Mouse (Mus musculus): ENCODE measurements at regions not wholly inside any gene's neighbourhood (a gene's known extent, or its start where the extent isn't known, plus 50 kb on each side); places are given as distances from the start of the nearest gene placed in this dataset.
A peak's percentile ranks its signal among the peaks of the same experiment; 100 is the strongest.

GRCm38 (mm10) chr8:34355059-34355458 is 243.5 kb upstream of the Gm10131 start:
- in situ Hi-C loops (cut with MboI; ENCODE audit: low sequenced_read_pairs in 2 of 2, unreplicated experiment in 2 of 2) = no loop called here
- DNase-seq (ENCODE audit: low read depth, low spot score) = no peak
- H3K36me3 ChIP-seq (ENCODE audit: control insufficient read depth, insufficient read depth, low read length, poor library complexity, severe bottlenecking) = no peaks in the 10 kb centered on the region
- no peak overlapping the region for H3K9ac ChIP-seq (ENCODE audit: insufficient read depth, low read depth, low read length, poor library complexity, severe bottlenecking)
- no peak overlapping the region for H3K4me3 ChIP-seq (ENCODE audit: insufficient read depth in 1 of 2, low read depth in 1 of 2, low read length in 2 of 2, poor library complexity in 1 of 2, severe bottlenecking in 1 of 2)
- no peaks in the 10 kb centered on the region for H3K4me1 ChIP-seq (ENCODE audit: control insufficient read depth in 2 of 2, insufficient read depth in 2 of 2, low read length in 2 of 2, poor library complexity in 1 of 2)
- no peak overlapping the region for H3K27ac ChIP-seq (ENCODE audit: insufficient read depth, low read depth, low read length, poor library complexity, severe bottlenecking)
- no peaks in the 10 kb centered on the region for H3K9me3 ChIP-seq (ENCODE audit: control insufficient read depth, insufficient read depth, low read depth, low read length)
- TF ChIP-seq ZC3H11A (IDR thresholded peaks at IDR 0.05; ENCODE audit: borderline replicate concordance, low read depth, low read length) = no peak
- TF ChIP-seq ZNF384 (IDR thresholded peaks at IDR 0.05; ENCODE audit: low read depth, low read length) = no peak

DNA sequence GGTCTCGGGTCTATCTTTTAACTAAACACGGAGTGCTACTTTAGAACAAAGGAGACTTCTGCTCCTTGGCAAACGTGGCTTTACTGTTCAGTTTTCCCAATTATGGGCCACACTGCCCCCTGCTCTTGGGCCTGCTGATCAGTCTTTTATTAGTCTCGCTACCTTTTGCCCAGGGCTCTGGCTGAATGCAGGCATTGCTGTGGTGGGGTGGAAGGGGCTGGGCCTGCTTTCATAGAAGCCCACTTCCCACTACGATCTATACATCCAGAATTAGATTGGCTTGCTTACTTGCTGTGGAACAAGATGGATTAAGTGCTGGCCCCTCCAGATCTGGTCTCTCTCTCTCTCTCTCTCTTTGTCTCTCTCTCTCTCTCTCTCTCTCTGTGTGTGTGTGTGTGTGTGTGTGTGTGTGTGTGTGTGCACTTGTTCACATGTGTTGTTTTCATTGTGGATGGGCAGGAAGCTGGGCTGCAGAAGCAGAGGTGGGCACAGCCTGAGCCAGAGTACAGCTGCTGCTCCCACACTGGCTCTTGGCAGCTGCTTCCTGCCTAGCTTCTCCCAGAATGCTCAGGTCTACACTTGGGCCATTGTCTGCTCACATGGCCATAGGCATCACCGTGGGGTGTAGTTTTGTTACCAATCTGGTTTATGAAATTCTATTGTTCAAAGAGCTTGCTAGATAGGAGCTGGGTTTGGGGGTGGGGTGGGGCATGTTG is 241.8 kb upstream of the Gm10131 start:
- DNase-seq (ENCODE audit: low read depth, low spot score) = no peak
- Histone ChIP-seq H3K36me3 (ENCODE audit: control insufficient read depth, insufficient read depth, low read length, poor library complexity, severe bottlenecking) (no peaks in the 10 kb centered on the region), H3K27ac (ENCODE audit: insufficient read depth, low read depth, low read length, poor library complexity, severe bottlenecking) (no peak overlapping the region), H3K4me1 (ENCODE audit: control insufficient read depth in 2 of 2, insufficient read depth in 2 of 2, low read length in 2 of 2, poor library complexity in 1 of 2) (no peaks in the 10 kb centered on the region), H3K9ac (ENCODE audit: insufficient read depth, low read depth, low read length, poor library complexity, severe bottlenecking) (no peak overlapping the region), H3K4me3 (ENCODE audit: insufficient read depth in 1 of 2, low read depth in 1 of 2, low read length in 2 of 2, poor library complexity in 1 of 2, severe bottlenecking in 1 of 2) (no peak overlapping the region), H3K9me3 (ENCODE audit: control insufficient read depth, insufficient read depth, low read depth, low read length) (no peaks in the 10 kb centered on the region)
- in situ Hi-C loops (cut with MboI; ENCODE audit: low sequenced_read_pairs in 2 of 2, unreplicated experiment in 2 of 2) = no loop called here
- TF ChIP-seq HCFC1 (IDR thresholded peaks at IDR 0.05; ENCODE audit: borderline replicate concordance, insufficient read depth, low read length) = no peak
- no peak for TF ChIP-seq CHD2 (IDR thresholded peaks at IDR 0.05; ENCODE audit: low read depth, low read length)
- no peak for TF ChIP-seq MAFK (IDR thresholded peaks at IDR 0.05; ENCODE audit: insufficient read depth, low read depth, low read length)
- TF ChIP-seq ZC3H11A (IDR thresholded peaks at IDR 0.05; ENCODE audit: borderline replicate concordance, low read depth, low read length) = no peak
- no peak for TF ChIP-seq ZNF384 (IDR thresholded peaks at IDR 0.05; ENCODE audit: low read depth, low read length)

DNA sequence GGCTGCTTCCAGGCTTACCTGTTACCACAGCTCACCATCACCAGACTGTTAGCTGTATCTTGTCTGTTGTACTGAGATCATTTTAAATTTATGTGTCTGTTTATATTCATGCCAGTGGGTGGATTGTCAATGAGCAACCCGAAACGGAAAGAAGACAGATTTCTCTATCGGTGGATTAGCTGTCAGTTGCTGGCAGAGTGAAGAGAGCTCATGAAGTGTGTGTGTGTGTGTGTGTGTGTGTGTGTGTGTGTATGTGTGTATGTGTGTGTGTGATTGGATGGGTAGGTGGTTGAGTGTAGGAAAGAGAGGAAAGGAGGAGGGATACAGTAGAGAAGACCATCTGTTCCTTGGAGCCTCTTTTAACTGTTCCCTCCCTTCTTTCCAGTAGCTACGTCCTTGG is 223.3 kb upstream of the Gm10131 start:
- in situ Hi-C loops (cut with MboI; ENCODE audit: low sequenced_read_pairs in 2 of 2, unreplicated experiment in 2 of 2) = no loop called here
- no peaks in the 10 kb centered on the region for H3K4me1 ChIP-seq (ENCODE audit: control insufficient read depth in 2 of 2, insufficient read depth in 2 of 2, low read length in 2 of 2, poor library complexity in 1 of 2)
- TF ChIP-seq MAFK (IDR thresholded peaks at IDR 0.05; ENCODE audit: insufficient read depth, low read depth, low read length) = no peak
- no peak for TF ChIP-seq HCFC1 (IDR thresholded peaks at IDR 0.05; ENCODE audit: borderline replicate concordance, insufficient read depth, low read length)
- no peak for TF ChIP-seq ZNF384 (IDR thresholded peaks at IDR 0.05; ENCODE audit: low read depth, low read length)
- no peak for TF ChIP-seq ZC3H11A (IDR thresholded peaks at IDR 0.05; ENCODE audit: borderline replicate concordance, low read depth, low read length)
- TF ChIP-seq CHD2 (IDR thresholded peaks at IDR 0.05; ENCODE audit: low read depth, low read length) = no peak
- H3K27ac ChIP-seq (ENCODE audit: insufficient read depth, low read depth, low read length, poor library complexity, severe bottlenecking) = no peak overlapping the region
- no peak overlapping the region for H3K9ac ChIP-seq (ENCODE audit: insufficient read depth, low read depth, low read length, poor library complexity, severe bottlenecking)
- no peaks in the 10 kb centered on the region for H3K9me3 ChIP-seq (ENCODE audit: control insufficient read depth, insufficient read depth, low read depth, low read length)
- DNase-seq (ENCODE audit: low read depth, low spot score) = no peak
- no peak overlapping the region for H3K4me3 ChIP-seq (ENCODE audit: insufficient read depth in 1 of 2, low read depth in 1 of 2, low read length in 2 of 2, poor library complexity in 1 of 2, severe bottlenecking in 1 of 2)
- no peaks in the 10 kb centered on the region for H3K36me3 ChIP-seq (ENCODE audit: control insufficient read depth, insufficient read depth, low read length, poor library complexity, severe bottlenecking)

GRCm38 (mm10) chr8:34331673-34332072 is 220.1 kb upstream of the Gm10131 start:
- TF ChIP-seq ZC3H11A (IDR thresholded peaks at IDR 0.05; ENCODE audit: borderline replicate concordance, low read depth, low read length) (no peak), CHD2 (IDR thresholded peaks at IDR 0.05; ENCODE audit: low read depth, low read length) (no peak), ZNF384 (IDR thresholded peaks at IDR 0.05; ENCODE audit: low read depth, low read length) (no peak), HCFC1 (IDR thresholded peaks at IDR 0.05; ENCODE audit: borderline replicate concordance, insufficient read depth, low read length) (no peak), MAFK (IDR thresholded peaks at IDR 0.05; ENCODE audit: insufficient read depth, low read depth, low read length) (no peak)
- no peak for DNase-seq (ENCODE audit: low read depth, low spot score)
- no peaks in the 10 kb centered on the region for H3K9me3 ChIP-seq (ENCODE audit: control insufficient read depth, insufficient read depth, low read depth, low read length)
- in situ Hi-C loops (cut with MboI; ENCODE audit: low sequenced_read_pairs in 2 of 2, unreplicated experiment in 2 of 2) = no loop called here
- H3K36me3 ChIP-seq (ENCODE audit: control insufficient read depth, insufficient read depth, low read length, poor library complexity, severe bottlenecking) = no peaks in the 10 kb centered on the region
- peaks cover 0 to 2% of the 10 kb centered on the region in 2 experiments; a peak in 1 of 4 replicates for H3K4me1 ChIP-seq (ENCODE audit: control insufficient read depth in 2 of 2, insufficient read depth in 2 of 2, low read length in 2 of 2, poor library complexity in 1 of 2)
- H3K27ac ChIP-seq (ENCODE audit: insufficient read depth, low read depth, low read length, poor library complexity, severe bottlenecking) = no peak overlapping the region
- H3K9ac ChIP-seq (ENCODE audit: insufficient read depth, low read depth, low read length, poor library complexity, severe bottlenecking) = no peak overlapping the region
- no peak overlapping the region for H3K4me3 ChIP-seq (ENCODE audit: insufficient read depth in 1 of 2, low read depth in 1 of 2, low read length in 2 of 2, poor library complexity in 1 of 2, severe bottlenecking in 1 of 2)

GRCm38 (mm10) chr8:34326614-34326965 is 215.1 kb upstream of the Gm10131 start:
- Histone ChIP-seq H3K4me1 (ENCODE audit: control insufficient read depth in 2 of 2, insufficient read depth in 2 of 2, low read length in 2 of 2, poor library complexity in 1 of 2) (peaks cover 4 to 9% of the 10 kb centered on the region in 2 experiments; a peak in 2 of 4 replicates), H3K9me3 (ENCODE audit: control insufficient read depth, insufficient read depth, low read depth, low read length) (no peaks in the 10 kb centered on the region), H3K27ac (ENCODE audit: insufficient read depth, low read depth, low read length, poor library complexity, severe bottlenecking) (no peak overlapping the region), H3K9ac (ENCODE audit: insufficient read depth, low read depth, low read length, poor library complexity, severe bottlenecking) (no peak overlapping the region), H3K4me3 (ENCODE audit: insufficient read depth in 1 of 2, low read depth in 1 of 2, low read length in 2 of 2, poor library complexity in 1 of 2, severe bottlenecking in 1 of 2) (peak overlapping the region in 1 of 2 experiments; percentile 24; a peak in 1 of 4 replicates), H3K36me3 (ENCODE audit: control insufficient read depth, insufficient read depth, low read length, poor library complexity, severe bottlenecking) (no peaks in the 10 kb centered on the region)
- no peak for DNase-seq (ENCODE audit: low read depth, low spot score)
- TF ChIP-seq ZC3H11A (IDR thresholded peaks at IDR 0.05; ENCODE audit: borderline replicate concordance, low read depth, low read length) = no peak
- TF ChIP-seq CHD2 (IDR thresholded peaks at IDR 0.05; ENCODE audit: low read depth, low read length) = no peak
- TF ChIP-seq ZNF384 (IDR thresholded peaks at IDR 0.05; ENCODE audit: low read depth, low read length) = no peak
- TF ChIP-seq HCFC1 (IDR thresholded peaks at IDR 0.05; ENCODE audit: borderline replicate concordance, insufficient read depth, low read length) = no peak
- no peak for TF ChIP-seq MAFK (IDR thresholded peaks at IDR 0.05; ENCODE audit: insufficient read depth, low read depth, low read length)
- in situ Hi-C loops (cut with MboI; ENCODE audit: low sequenced_read_pairs in 2 of 2, unreplicated experiment in 2 of 2) = no loop called here

All from ES-E14 (cell line).